Mouse (Mus musculus) adrenal gland, adult 10 weeks (tissue): Measurements from ENCODE around the gene Dnlz. TPM values are rescaled to one million over a fixed set of nuclear protein-coding genes. Genes with fewer than 3 reads are reported as not detected.

Source experiments
- polyA plus RNA-seq: library from polyadenylated mRNA; stranded (reverse); fragments of 350-450 nt; fragmentation: Illumina TruSeq; extraction: RNeasy Lipid Tissue Mini Kit (QIAGEN cat#74804); gene quantifications from one replicate; pipeline ENCODE4 v1.2.3, GENCODE M21; 2014; ENCODE audit warnings: low read depth, low replicate concordance

Gene Dnlz
- polyA plus RNA-seq, result 1.4 TPM

DNA sequence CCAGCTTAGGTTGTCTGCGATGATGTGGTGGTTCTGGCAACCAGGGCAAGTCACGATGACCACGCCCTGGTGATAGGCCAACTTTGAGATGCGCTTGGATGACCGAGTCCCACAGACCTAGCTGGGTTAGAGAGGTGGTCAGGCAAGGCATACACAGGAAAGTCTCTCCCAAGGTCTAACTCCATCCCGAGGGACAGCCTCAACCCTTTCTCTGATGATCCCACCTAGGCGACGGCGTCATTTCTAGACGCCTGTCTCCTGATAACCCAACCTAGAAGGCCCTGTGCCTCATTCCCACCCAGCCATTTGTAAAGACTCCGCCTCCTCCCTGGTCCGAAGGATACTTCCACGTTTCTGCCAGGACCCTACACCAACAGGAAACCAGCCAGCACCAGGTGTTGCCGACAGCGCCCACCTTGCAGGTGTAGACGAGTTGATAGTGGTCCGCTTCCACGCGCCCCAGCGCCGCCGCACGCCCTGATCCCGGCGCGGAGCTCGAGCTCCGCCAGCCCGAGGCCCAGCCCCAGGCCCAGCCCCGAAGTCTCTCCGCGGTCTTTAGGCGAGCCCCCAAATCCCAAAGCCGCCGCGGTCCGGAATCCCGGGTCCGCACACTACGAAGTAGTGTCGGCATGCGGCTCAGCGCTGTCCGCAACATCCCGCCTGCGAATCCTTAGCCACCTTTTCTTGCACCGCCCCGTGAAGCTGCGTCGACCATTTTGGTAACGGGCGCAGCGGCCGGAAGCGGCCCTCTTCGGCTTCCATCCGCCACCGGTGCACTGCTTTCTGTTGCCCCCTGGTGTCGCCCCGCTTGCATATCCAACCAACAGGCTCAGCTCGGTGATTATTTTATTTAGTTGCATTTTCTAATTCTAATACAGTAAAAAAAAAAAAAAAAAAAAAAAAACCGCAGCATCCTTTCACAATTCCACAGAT lies at the start of gene Dnlz:
Gene Dnlz (minus strand): TSS at position 753 of the 933 bp plus-strand sequence.

DNA sequence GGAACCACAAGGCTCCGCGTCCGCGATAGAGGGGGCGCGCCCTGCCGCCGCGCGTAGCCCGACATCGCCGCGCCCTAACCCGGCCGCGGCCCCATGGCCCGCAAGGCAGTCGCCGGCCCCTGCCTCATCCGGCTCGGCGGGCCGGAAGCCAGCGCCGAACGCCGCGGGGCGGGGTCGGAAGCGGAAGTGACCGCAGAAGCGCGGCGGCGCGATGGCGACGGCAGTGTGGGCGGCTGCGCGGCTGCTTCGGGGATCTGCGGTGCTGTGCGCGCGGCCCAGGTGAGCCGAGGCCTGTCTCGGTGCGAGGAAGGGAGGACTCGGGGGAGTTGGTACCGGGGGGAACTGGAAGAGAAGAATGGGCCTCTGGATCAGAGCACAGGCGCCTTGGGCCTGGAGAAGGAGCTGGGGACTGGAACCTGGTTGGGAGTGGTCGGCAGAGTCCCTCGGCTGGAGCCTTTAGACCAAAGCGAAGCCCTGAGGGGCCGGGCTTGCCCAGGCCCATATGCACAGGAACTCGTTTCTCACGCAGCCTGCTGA lies 37.3 kb upstream of the Dnlz start, which contains the start of the genes Entr1 and Pmpca:
Gene Entr1 (minus strand): TSS at position 163 of the 537 bp plus-strand sequence.
Gene Pmpca (plus strand): TSS at position 186 of the 537 bp plus-strand sequence.

DNA sequence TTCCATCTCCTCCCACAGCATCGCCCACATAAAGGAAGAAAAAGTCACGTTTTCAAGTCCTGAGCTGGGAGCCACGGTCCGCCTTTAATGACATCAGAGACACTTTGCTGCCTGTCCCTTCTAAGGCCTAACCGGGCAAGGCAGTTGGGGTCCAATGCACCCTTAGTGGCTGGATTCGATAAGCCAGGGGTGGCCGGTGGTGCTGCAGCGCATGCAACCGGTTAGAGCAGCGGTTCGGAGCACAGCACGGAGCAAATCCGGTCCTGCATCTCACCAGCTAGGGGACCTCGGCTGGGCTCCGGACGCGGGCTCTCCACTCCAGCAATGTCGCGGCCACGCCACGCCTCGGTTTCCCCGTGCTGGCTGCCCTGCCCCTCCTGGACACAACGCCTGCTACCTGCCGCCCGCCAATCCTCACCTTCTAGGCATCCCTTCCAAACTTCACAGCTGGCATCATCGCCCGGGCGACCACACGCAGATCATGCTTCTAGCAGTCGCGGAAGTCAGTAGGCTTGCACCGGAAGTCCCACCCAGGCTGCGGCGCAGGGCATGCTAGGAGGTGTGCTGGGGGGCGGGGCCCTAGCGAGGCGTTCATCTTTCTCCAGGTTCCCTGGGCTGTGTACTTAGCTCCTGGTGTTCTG lies 28.3 kb upstream of the Dnlz start, which contains the start of gene Snapc4:
Gene Snapc4 (minus strand): TSS at position 523 of the 641 bp plus-strand sequence.

DNA sequence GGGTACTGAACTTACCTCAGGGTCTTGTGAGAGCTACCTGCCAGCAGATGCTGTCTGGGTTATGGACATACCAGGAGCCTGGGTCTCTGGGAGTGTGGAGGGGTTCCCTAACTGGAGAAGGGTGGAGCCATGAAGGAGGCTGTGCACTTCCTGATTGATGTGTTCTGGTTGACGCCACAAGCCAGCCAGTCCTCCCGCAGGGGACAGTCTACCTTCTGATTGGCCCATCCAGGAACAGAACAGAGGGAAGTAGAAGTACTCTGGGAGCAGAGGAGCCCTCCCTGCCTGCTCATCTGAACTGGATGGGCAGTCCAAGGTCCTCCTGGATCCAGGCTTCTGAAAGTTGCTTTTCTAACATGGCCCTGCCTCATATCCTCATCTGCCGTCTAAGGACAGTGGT lies 8.9 kb upstream of the Dnlz start, which contains the start of gene Card9:
Gene Card9 (minus strand): TSS at position 147 of the 400 bp plus-strand sequence.

DNA sequence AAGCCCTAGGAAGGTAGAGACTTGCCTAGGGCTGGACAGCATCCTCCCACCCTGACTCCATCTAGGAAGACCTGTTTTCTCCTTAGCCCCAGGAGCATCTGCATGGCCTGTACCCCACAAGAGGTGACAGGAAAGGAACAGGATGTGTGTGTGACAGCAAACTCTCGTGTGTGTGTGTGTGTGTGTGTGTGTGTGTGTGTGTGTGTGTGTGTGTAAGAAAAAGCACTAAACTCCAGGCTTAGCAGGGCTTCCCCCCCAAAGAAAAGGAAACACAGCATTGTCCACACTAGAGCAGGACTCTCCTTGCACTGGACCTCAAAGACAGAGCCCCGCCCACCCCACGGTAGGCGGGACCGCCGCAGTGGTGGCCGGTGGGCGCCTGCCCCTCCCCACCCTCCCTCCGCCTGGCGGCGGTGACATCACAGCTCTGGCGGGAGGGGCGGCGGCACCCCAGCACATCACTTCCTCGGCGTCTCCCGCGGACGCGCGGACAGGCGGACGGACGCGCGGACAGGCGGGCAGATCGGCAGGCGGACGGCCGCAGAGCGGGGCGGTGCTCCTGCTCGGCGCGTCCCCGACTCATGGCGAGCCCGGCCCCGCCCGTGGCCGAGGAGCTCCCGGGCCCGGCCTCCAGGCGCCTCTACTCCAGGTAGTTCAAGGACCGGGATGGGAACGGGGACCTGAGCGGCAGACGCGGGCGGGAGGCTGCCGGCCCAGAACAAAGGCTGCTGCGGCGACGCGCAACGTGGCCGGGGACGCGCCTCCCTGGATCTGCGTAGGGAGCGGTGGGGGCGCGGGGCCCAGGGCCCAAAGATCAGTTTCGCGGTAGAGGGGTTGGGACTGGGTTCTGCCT lies 36.6 kb downstream of the Dnlz start, which contains the start of gene Gpsm1:
Gene Gpsm1 (plus strand): TSS at position 444 of the 853 bp plus-strand sequence.

Other genes starting within 250 kb of the Dnlz start
- gene Nacc2, start 228.9 kb downstream of the Dnlz start, polyA plus RNA-seq, result 17.0 TPM
- not detected for gene Lhx3, start 143.8 kb downstream of the Dnlz start, polyA plus RNA-seq
- 21.0 TPM for gene Qsox2, start 114.6 kb downstream of the Dnlz start, polyA plus RNA-seq
- 0.29 TPM for gene Ccdc187, start 57.6 kb downstream of the Dnlz start, polyA plus RNA-seq
- 0.64 TPM for gene Gpsm1, start 36.6 kb downstream of the Dnlz start, polyA plus RNA-seq
- not detected for gene Card9, start 8.8 kb upstream of the Dnlz start, polyA plus RNA-seq
- 13.1 TPM for gene Snapc4, start 28.5 kb upstream of the Dnlz start, polyA plus RNA-seq
- gene Entr1, start 37.2 kb upstream of the Dnlz start, polyA plus RNA-seq, result 36.0 TPM
- gene Pmpca, start 37.2 kb upstream of the Dnlz start, polyA plus RNA-seq, result 199 TPM
- 9.9 TPM for gene Inpp5e, start 57.1 kb upstream of the Dnlz start, polyA plus RNA-seq
- gene Sec16a, start 93.1 kb upstream of the Dnlz start, polyA plus RNA-seq, result 52.7 TPM
- 2.2 TPM for gene Notch1, start 164.6 kb upstream of the Dnlz start, polyA plus RNA-seq
- 9.3 TPM for gene Egfl7, start 227.9 kb upstream of the Dnlz start, polyA plus RNA-seq
- gene Gm20532, start 234.5 kb upstream of the Dnlz start, polyA plus RNA-seq, result not detected